9 mouse cellular contexts compared by ENCODE assay signal in genomic region chr10:81299585-81300351, GRCm38 (mm10). TPM values are rescaled to one million over a fixed set of nuclear protein-coding genes. Genes with fewer than 3 reads are reported as not detected.
A peak's percentile ranks its signal among the peaks of the same experiment; 100 is the strongest.
DNase-seq lines count a peak whose midpoint lies in the region; ATAC-seq and TF ChIP-seq lines count a peak whose summit lies in the region.
"Had no signal": no experiment of that assay in that cellular context is flagged by ENCODE, and none has a peak within 500 bp of the region (broad histone marks: within the 10 kb centered on the region; RNA-seq: fewer than 3 reads in every experiment).

No protein-coding gene starts in this region.

- TF ChIP-seq CTCF in hindbrain, postnatal 0 days (IDR thresholded peaks at IDR 0.05; ENCODE audit: low read depth): no peak
- TF ChIP-seq CTCF in heart, postnatal 0 days (IDR thresholded peaks at IDR 0.05; ENCODE audit: low read depth): no peak

- WGBS in hindbrain, embryonic 11.5 days: 87% methylated on average over 14 of the region's 14 CpGs
- WGBS in hindbrain, postnatal 0 days: 84% methylated on average over 14 of the region's 14 CpGs
- WGBS in heart, postnatal 0 days: 76% methylated on average over 14 of the region's 14 CpGs
- WGBS in liver, embryonic 12.5 days (ENCODE audit: insufficient replicate concordance): 72% methylated on average over 14 of the region's 14 CpGs
- WGBS in forebrain, embryonic 16.5 days: 91% methylated on average over 14 of the region's 14 CpGs

- no peaks in the 10 kb centered on the region; the same call in 1 of the 2 replicates for H3K4me1 ChIP-seq in hindbrain, embryonic 11.5 days (replicated peaks; ENCODE audit: control insufficient read depth, insufficient read depth, low read length)
- H3K4me1 ChIP-seq in hindbrain, postnatal 0 days (ENCODE audit: insufficient read depth, low read length): peaks cover 8% of the 10 kb centered on the region
- H3K4me1 ChIP-seq in brown adipose tissue, adult 24 weeks (ENCODE audit: control insufficient read depth, insufficient read depth, insufficient read length, low read length): peaks cover 51% of the 10 kb centered on the region
- H3K4me1 ChIP-seq in heart, postnatal 0 days (ENCODE audit: control insufficient read depth, insufficient read depth): peaks cover 63% of the 10 kb centered on the region
- peaks cover 100% of the 10 kb centered on the region for H3K4me1 ChIP-seq in liver, embryonic 12.5 days
- H3K4me1 ChIP-seq in forebrain, embryonic 16.5 days (replicated peaks; ENCODE audit: control insufficient read depth, insufficient read depth, low read length): peaks cover 20% of the 10 kb centered on the region

- no peak overlapping the region for H3K4me3 ChIP-seq in hindbrain, embryonic 11.5 days (ENCODE audit: low read depth, low read length)
- no peak overlapping the region for H3K4me3 ChIP-seq in hindbrain, postnatal 0 days (ENCODE audit: low read length)
- no peak overlapping the region for H3K4me3 ChIP-seq in brown adipose tissue, adult 24 weeks (ENCODE audit: insufficient read depth, low read depth, low read length)
- H3K4me3 ChIP-seq in heart, postnatal 0 days (ENCODE audit: low read depth, low read length): no peak overlapping the region
- no peak overlapping the region for H3K4me3 ChIP-seq in liver, embryonic 12.5 days
- H3K4me3 ChIP-seq in forebrain, embryonic 16.5 days (replicated peaks; ENCODE audit: low read length): no peak overlapping the region

- no peak overlapping the region for H3K27ac ChIP-seq in hindbrain, embryonic 11.5 days (ENCODE audit: low read depth, low read length)
- H3K27ac ChIP-seq in hindbrain, postnatal 0 days: no peak overlapping the region
- peak overlapping the region; percentile 99 for H3K27ac ChIP-seq in brown adipose tissue, adult 24 weeks (replicated peaks; ENCODE audit: low read depth, low read length)
- 0 out of 2 replicates have a peak overlapping the region, but pooled peaks have one; percentile 82 for H3K27ac ChIP-seq in heart, postnatal 0 days (ENCODE audit: low read depth)
- H3K27ac ChIP-seq in liver, embryonic 12.5 days: peak overlapping the region; percentile 83
- no peak overlapping the region for H3K27ac ChIP-seq in forebrain, embryonic 16.5 days (ENCODE audit: low read length)

- H3K9ac ChIP-seq in hindbrain, embryonic 11.5 days (ENCODE audit: low read depth, low read length): 0 out of 2 replicates have a peak overlapping the region, but pooled peaks have one; percentile 7
- no peak overlapping the region for H3K9ac ChIP-seq in hindbrain, postnatal 0 days (replicated peaks; ENCODE audit: low read length)
- 0 out of 2 replicates have a peak overlapping the region, but pooled peaks have one; percentile 8 for H3K9ac ChIP-seq in heart, postnatal 0 days (replicated peaks; ENCODE audit: low read depth, low read length)
- H3K9ac ChIP-seq in liver, embryonic 12.5 days: peak overlapping the region; percentile 28; the same call in 1 of the 2 replicates
- no peak overlapping the region for H3K9ac ChIP-seq in forebrain, embryonic 16.5 days (replicated peaks; ENCODE audit: low read depth, low read length)

- no peaks in the 10 kb centered on the region for H3K27me3 ChIP-seq in hindbrain, embryonic 11.5 days (ENCODE audit: control insufficient read depth, insufficient read depth, low read length)
- H3K27me3 ChIP-seq in hindbrain, postnatal 0 days (ENCODE audit: insufficient read depth, low read length): no peaks in the 10 kb centered on the region
- no peaks in the 10 kb centered on the region for H3K27me3 ChIP-seq in heart, postnatal 0 days (ENCODE audit: control insufficient read depth, insufficient read depth, low read length)
- no peaks in the 10 kb centered on the region for H3K27me3 ChIP-seq in liver, embryonic 12.5 days (replicated peaks)
- H3K27me3 ChIP-seq in forebrain, embryonic 16.5 days (replicated peaks; ENCODE audit: control insufficient read depth, insufficient read depth, low read length): no peaks in the 10 kb centered on the region

- no peaks in the 10 kb centered on the region for H3K9me3 ChIP-seq in hindbrain, embryonic 11.5 days (ENCODE audit: control insufficient read depth, low read length)
- H3K9me3 ChIP-seq in hindbrain, postnatal 0 days (ENCODE audit: low read length): no peaks in the 10 kb centered on the region
- no peaks in the 10 kb centered on the region for H3K9me3 ChIP-seq in heart, postnatal 0 days (replicated peaks; ENCODE audit: control insufficient read depth, low read length)
- H3K9me3 ChIP-seq in liver, embryonic 12.5 days (replicated peaks): no peaks in the 10 kb centered on the region
- H3K9me3 ChIP-seq in forebrain, embryonic 16.5 days (ENCODE audit: control insufficient read depth, low read length): no peaks in the 10 kb centered on the region

- no peak for DNase-seq in hindbrain, embryonic 11.5 days (ENCODE audit: low spot score)
- no peak for DNase-seq in hindbrain, postnatal 0 days (ENCODE audit: low spot score)
- DNase-seq in heart, postnatal 0 days (ENCODE audit: low spot score): no peak
- DNase-seq in right cerebral cortex, postnatal 10 days (ENCODE audit: low spot score in 2 of 2): no peak
- no peak for DNase-seq in left cerebral cortex, postnatal 4 days
- DNase-seq: thymus, postnatal 4 days had no signal

- intact Hi-C loops in left cerebral cortex, postnatal 4 days (cut with DNase I): no loop called here

- no peak overlapping the region for H3K4me2 ChIP-seq in hindbrain, embryonic 11.5 days (replicated peaks; ENCODE audit: low read depth, low read length)
- no peak overlapping the region for H3K4me2 ChIP-seq in hindbrain, postnatal 0 days (ENCODE audit: low read depth, low read length)
- no peak overlapping the region for H3K4me2 ChIP-seq in heart, postnatal 0 days (ENCODE audit: low read depth, low read length)
- H3K4me2 ChIP-seq in liver, embryonic 12.5 days: peak overlapping the region; percentile 19; the same call in 1 of the 2 replicates
- no peak overlapping the region for H3K4me2 ChIP-seq in forebrain, embryonic 16.5 days (ENCODE audit: low read length)

- ATAC-seq in hindbrain, embryonic 11.5 days (ENCODE audit: low FRiP score): no peak
- ATAC-seq in hindbrain, postnatal 0 days: no peak
- ATAC-seq in heart, postnatal 0 days (ENCODE audit: insufficient read depth, low read depth): no peak
- ATAC-seq in liver, embryonic 12.5 days: no peak
- ATAC-seq in forebrain, embryonic 16.5 days: no peak

- TF ChIP-seq EP300 in heart, postnatal 0 days (IDR thresholded peaks at IDR 0.05; ENCODE audit: low read depth): no peak

- H3K36me3 ChIP-seq in hindbrain, embryonic 11.5 days (ENCODE audit: control insufficient read depth, insufficient read depth, low read length): no peaks in the 10 kb centered on the region
- no peaks in the 10 kb centered on the region for H3K36me3 ChIP-seq in hindbrain, postnatal 0 days (ENCODE audit: insufficient read depth, low read length)
- H3K36me3 ChIP-seq in heart, postnatal 0 days (replicated peaks; ENCODE audit: control insufficient read depth, insufficient read depth, low read length): no peaks in the 10 kb centered on the region
- H3K36me3 ChIP-seq in liver, embryonic 12.5 days: peaks cover 31% of the 10 kb centered on the region; the same call in 1 of the 2 replicates
- no peaks in the 10 kb centered on the region for H3K36me3 ChIP-seq in forebrain, embryonic 16.5 days (ENCODE audit: control insufficient read depth, insufficient read depth)

RNA-seq across cellular contexts. Expression of gene Pip5k1c, which starts 7.0 kb away (rescaled TPM):
- polyA plus RNA-seq in hindbrain, embryonic 11.5 days (2014; fragmentation: Nextera tagmentation; extraction: Ambion mirVana): 46.3 and 47.0 TPM in 2 replicates
- 223 and 242 TPM in 2 replicates for total RNA-seq in hindbrain, postnatal 0 days (2014; rRNA removed)
- polyA plus RNA-seq in hindbrain, postnatal 0 days (2015; fragmentation: Nextera tagmentation; extraction: Ambion mirVana): 97.4 and 108 TPM in 2 replicates
- 10.6 and 12.4 TPM in 2 replicates for polyA plus RNA-seq in brown adipose tissue, adult 24 weeks (2012; ENCODE audit: insufficient read depth, insufficient read length, missing spikeins)
- total RNA-seq in heart, postnatal 0 days (2014; rRNA removed; ENCODE audit: low replicate concordance): 38.5 and 44.3 TPM in 2 replicates
- polyA plus RNA-seq in heart, postnatal 0 days (2015; fragmentation: Nextera tagmentation; extraction: Ambion mirVana): 20.9 and 21.4 TPM in 2 replicates
- 27.8 and 29.0 TPM in 2 replicates for polyA plus RNA-seq in liver, embryonic 12.5 days (2016; fragmentation: Nextera tagmentation; extraction: Ambion mirVana)
- 138 and 143 TPM in 2 replicates for polyA plus RNA-seq in forebrain, embryonic 16.5 days (2015; fragmentation: Nextera tagmentation; extraction: Ambion mirVana)
- 100 to 1,000 TPM; 295 to 304 TPM for total RNA-seq in left cerebral cortex, postnatal 4 days (2021)

RNA-seq across cellular contexts. Expression of gene Tjp3, which starts 8.4 kb away (rescaled TPM):
- 3.8 and 3.9 TPM in 2 replicates for polyA plus RNA-seq in hindbrain, embryonic 11.5 days (2014; fragmentation: Nextera tagmentation; extraction: Ambion mirVana)
- 2.9 and 6.0 TPM in 2 replicates for total RNA-seq in hindbrain, postnatal 0 days (2014; rRNA removed)
- polyA plus RNA-seq in hindbrain, postnatal 0 days (2015; fragmentation: Nextera tagmentation; extraction: Ambion mirVana): 3.9 and 5.2 TPM in 2 replicates
- 1.6 TPM in 1 of 2 replicates, not detected in the other for polyA plus RNA-seq in brown adipose tissue, adult 24 weeks (2012; ENCODE audit: insufficient read depth, insufficient read length, missing spikeins)
- 0.12 and 2.3 TPM in 2 replicates for total RNA-seq in heart, postnatal 0 days (2014; rRNA removed; ENCODE audit: low replicate concordance)
- 0.51 and 0.62 TPM in 2 replicates for polyA plus RNA-seq in heart, postnatal 0 days (2015; fragmentation: Nextera tagmentation; extraction: Ambion mirVana)
- polyA plus RNA-seq in liver, embryonic 12.5 days (2016; fragmentation: Nextera tagmentation; extraction: Ambion mirVana): 1.1 and 1.3 TPM in 2 replicates
- polyA plus RNA-seq in forebrain, embryonic 16.5 days (2015; fragmentation: Nextera tagmentation; extraction: Ambion mirVana): 7.3 and 8.3 TPM in 2 replicates
- 1 to 10 TPM; 5.4 to 6.1 TPM for total RNA-seq in left cerebral cortex, postnatal 4 days (2021)

RNA-seq across cellular contexts. Expression of gene Cactin, which starts 21.1 kb away (rescaled TPM):
- 26.0 and 28.9 TPM in 2 replicates for polyA plus RNA-seq in hindbrain, embryonic 11.5 days (2014; fragmentation: Nextera tagmentation; extraction: Ambion mirVana)
- total RNA-seq in hindbrain, postnatal 0 days (2014; rRNA removed): 24.3 and 46.2 TPM in 2 replicates
- polyA plus RNA-seq in hindbrain, postnatal 0 days (2015; fragmentation: Nextera tagmentation; extraction: Ambion mirVana): 19.6 and 20.2 TPM in 2 replicates
- polyA plus RNA-seq in brown adipose tissue, adult 24 weeks (2012; ENCODE audit: insufficient read depth, insufficient read length, missing spikeins): 8.4 and 9.6 TPM in 2 replicates
- total RNA-seq in heart, postnatal 0 days (2014; rRNA removed; ENCODE audit: low replicate concordance): 14.3 and 14.9 TPM in 2 replicates
- 12.8 and 13.7 TPM in 2 replicates for polyA plus RNA-seq in heart, postnatal 0 days (2015; fragmentation: Nextera tagmentation; extraction: Ambion mirVana)
- polyA plus RNA-seq in liver, embryonic 12.5 days (2016; fragmentation: Nextera tagmentation; extraction: Ambion mirVana): 52.9 and 55.1 TPM in 2 replicates
- 36.8 and 38.3 TPM in 2 replicates for polyA plus RNA-seq in forebrain, embryonic 16.5 days (2015; fragmentation: Nextera tagmentation; extraction: Ambion mirVana)
- 10 to 100 TPM; 26.5 to 26.9 TPM for total RNA-seq in left cerebral cortex, postnatal 4 days (2021)

RNA-seq across cellular contexts. Expression of gene Tbxa2r, which starts 28.8 kb away (rescaled TPM):
- 2.3 TPM in 2 replicates for polyA plus RNA-seq in hindbrain, embryonic 11.5 days (2014; fragmentation: Nextera tagmentation; extraction: Ambion mirVana)
- 2.6 TPM in 2 replicates for total RNA-seq in hindbrain, postnatal 0 days (2014; rRNA removed)
- polyA plus RNA-seq in hindbrain, postnatal 0 days (2015; fragmentation: Nextera tagmentation; extraction: Ambion mirVana): 4.0 and 4.3 TPM in 2 replicates
- polyA plus RNA-seq in brown adipose tissue, adult 24 weeks (2012; ENCODE audit: insufficient read depth, insufficient read length, missing spikeins): not detected in 2 replicates
- total RNA-seq in heart, postnatal 0 days (2014; rRNA removed; ENCODE audit: low replicate concordance): 4.7 and 10.5 TPM in 2 replicates
- 6.3 and 7.0 TPM in 2 replicates for polyA plus RNA-seq in heart, postnatal 0 days (2015; fragmentation: Nextera tagmentation; extraction: Ambion mirVana)
- polyA plus RNA-seq in liver, embryonic 12.5 days (2016; fragmentation: Nextera tagmentation; extraction: Ambion mirVana): 6.7 and 7.0 TPM in 2 replicates
- polyA plus RNA-seq in forebrain, embryonic 16.5 days (2015; fragmentation: Nextera tagmentation; extraction: Ambion mirVana): 3.6 and 4.9 TPM in 2 replicates
- 1 to 10 TPM; 1.6 to 2.0 TPM for total RNA-seq in left cerebral cortex, postnatal 4 days (2021)

RNA-seq across cellular contexts. Expression of gene Apba3, which starts 33.0 kb away (rescaled TPM):
- 32.1 and 33.5 TPM in 2 replicates for polyA plus RNA-seq in hindbrain, embryonic 11.5 days (2014; fragmentation: Nextera tagmentation; extraction: Ambion mirVana)
- 61.0 and 63.6 TPM in 2 replicates for total RNA-seq in hindbrain, postnatal 0 days (2014; rRNA removed)
- 24.0 and 27.6 TPM in 2 replicates for polyA plus RNA-seq in hindbrain, postnatal 0 days (2015; fragmentation: Nextera tagmentation; extraction: Ambion mirVana)
- polyA plus RNA-seq in brown adipose tissue, adult 24 weeks (2012; ENCODE audit: insufficient read depth, insufficient read length, missing spikeins): 59.5 and 82.7 TPM in 2 replicates
- 84.8 and 114 TPM in 2 replicates for total RNA-seq in heart, postnatal 0 days (2014; rRNA removed; ENCODE audit: low replicate concordance)
- 45.2 and 46.1 TPM in 2 replicates for polyA plus RNA-seq in heart, postnatal 0 days (2015; fragmentation: Nextera tagmentation; extraction: Ambion mirVana)
- polyA plus RNA-seq in liver, embryonic 12.5 days (2016; fragmentation: Nextera tagmentation; extraction: Ambion mirVana): 27.3 and 30.4 TPM in 2 replicates
- polyA plus RNA-seq in forebrain, embryonic 16.5 days (2015; fragmentation: Nextera tagmentation; extraction: Ambion mirVana): 39.1 and 41.6 TPM in 2 replicates
- total RNA-seq in left cerebral cortex, postnatal 4 days (2021): 10 to 100 TPM; 22.6 to 28.2 TPM

Comparison
In these comparisons a context has a peak if more than half of its experiments do, and no peak if none do; other contexts are left out.
1. H3K9ac ChIP-seq: peak in hindbrain, embryonic 11.5 days (single experiment), heart, postnatal 0 days (single experiment) and liver, embryonic 12.5 days (single experiment); none in hindbrain, postnatal 0 days (single experiment) and forebrain, embryonic 16.5 days (single experiment).
2. H3K27ac ChIP-seq: peak in brown adipose tissue, adult 24 weeks (single experiment), heart, postnatal 0 days (single experiment) and liver, embryonic 12.5 days (single experiment); none in hindbrain, embryonic 11.5 days (single experiment), hindbrain, postnatal 0 days (single experiment) and forebrain, embryonic 16.5 days (single experiment).